Mouse (Mus musculus) lung, postnatal 0 days (tissue): ENCODE data around the gene Znrf1.
A peak's percentile ranks its signal among the peaks of the same experiment; 100 is the strongest.

Source experiments
- CTCF ChIP-seq: IDR thresholded peaks from 2 replicates; pipeline ENCODE4 v1.5.1; 2016; ENCODE audit warnings: antibody characterized with exemption, mild to moderate bottlenecking
- EP300 ChIP-seq: IDR thresholded peaks from 2 replicates; pipeline ENCODE4 v1.6.1; 2016; ENCODE audit warnings: antibody characterized with exemption, mild to moderate bottlenecking, control low read depth

DNA sequence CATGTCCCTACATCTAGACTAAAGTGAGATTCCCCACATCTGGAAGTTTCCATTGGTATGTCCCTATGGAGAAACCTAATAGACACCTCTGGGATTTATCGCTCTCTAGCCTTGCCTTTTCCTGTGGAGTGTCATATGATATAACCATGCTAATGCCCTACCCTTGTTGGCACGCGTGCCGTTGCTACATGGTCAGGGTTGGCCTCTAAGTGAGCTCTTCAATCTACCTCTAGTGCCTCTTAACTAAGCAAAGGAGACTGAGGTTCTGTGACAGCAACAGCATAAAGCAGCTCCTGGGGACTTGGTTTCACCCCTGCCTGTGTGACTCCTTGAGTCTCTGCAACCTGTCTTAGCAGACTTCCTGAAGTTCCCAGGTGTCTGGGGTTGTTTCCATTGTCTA, 82.4 kb downstream of the Znrf1 start:
- TF ChIP-seq CTCF (no peak), EP300 (peak; percentile 43)
